Mouse (Mus musculus): ENCODE data around the gene Adam1a.
A peak's percentile ranks its signal among the peaks of the same experiment; 100 is the strongest.

The Adam1a gene

GRCm38 (mm10) chr5:121544910-121545792 is at the start of gene Adam1a, which contains the start of gene Gm42878:
TSS of gene Adam1a (minus strand) at chr5:121545482.
TSS of gene Gm42878 (minus strand) at chr5:121545482.
- peak; percentile 21 for DNase-seq

GRCm38 (mm10) chr5:121594714-121595313 is 49.5 kb upstream of the Adam1a start:
- peak; percentile 53 for DNase-seq

GRCm38 (mm10) chr5:121593451-121594401 is 48.4 kb upstream of the Adam1a start, which contains the start of gene Aldh2:
TSS of gene Aldh2 (minus strand) at chr5:121593824.
- peak; percentile 95 for DNase-seq

GRCm38 (mm10) chr5:121592816-121593407 is 47.6 kb upstream of the Adam1a start:
- DNase-seq, result peak; percentile 63

GRCm38 (mm10) chr5:121592064-121592815 is 47.0 kb upstream of the Adam1a start:
- no peak for DNase-seq

- no peak for DNase-seq
Observed at GRCm38 (mm10) chr5:121591417-121592063, 46.3 kb upstream of the Adam1a start.

GRCm38 (mm10) chr5:121589928-121590327 is 44.6 kb upstream of the Adam1a start:
- DNase-seq, result no peak

- DNase-seq, result peak; percentile 91
Observed at GRCm38 (mm10) chr5:121586400-121587039, 41.2 kb upstream of the Adam1a start.

GRCm38 (mm10) chr5:121585699-121586098 is 40.4 kb upstream of the Adam1a start:
- no peak for DNase-seq

GRCm38 (mm10) chr5:121585005-121585404 is 39.7 kb upstream of the Adam1a start:
- DNase-seq, result no peak

GRCm38 (mm10) chr5:121583765-121584501 is 38.7 kb upstream of the Adam1a start:
- DNase-seq, result peak; percentile 99

GRCm38 (mm10) chr5:121581945-121582344 is 36.7 kb upstream of the Adam1a start:
- no peak for DNase-seq

- DNase-seq, result no peak
Observed at GRCm38 (mm10) chr5:121576927-121577488, 31.7 kb upstream of the Adam1a start.

- DNase-seq, result no peak
Observed at GRCm38 (mm10) chr5:121575867-121576266, 30.6 kb upstream of the Adam1a start.

GRCm38 (mm10) chr5:121574145-121574544 is 28.9 kb upstream of the Adam1a start:
- no peak for DNase-seq

- DNase-seq, result peak; percentile 19
Observed at GRCm38 (mm10) chr5:121570787-121571186, 25.5 kb upstream of the Adam1a start.

- DNase-seq, result peak; percentile 88
Observed at GRCm38 (mm10) chr5:121569881-121570420, 24.7 kb upstream of the Adam1a start.

GRCm38 (mm10) chr5:121566035-121566681 is 20.9 kb upstream of the Adam1a start:
- no peak for DNase-seq

Data from lung, postnatal 36 days (tissue).